Mouse (Mus musculus) T-cell, adult 2 months (primary cell): Measurements from ENCODE around the gene Dop1b.
"Not testable (repeated sequence)": the region's sequence is repeated elsewhere in the genome, so short reads cannot be mapped to it uniquely, and the experiment has no call there.

Source experiments
- DNase-seq: peaks from one replicate; pipeline ENCODE4 v3.0.0; 2022; ENCODE audit warnings: low spot score

Gene Dop1b

GRCm38 (mm10) chr16:93711411-93712188 lies at the start of gene Dop1b:
Gene Dop1b (plus strand): TSS chr16:93711904.
- DNase-seq, result peak; percentile 97

- DNase-seq, result no peak
Observed at GRCm38 (mm10) chr16:93667976-93668375, 43.7 kb upstream of the Dop1b start.

- DNase-seq, result no peak
Observed at GRCm38 (mm10) chr16:93669521-93669920, 42.2 kb upstream of the Dop1b start.

DNA sequence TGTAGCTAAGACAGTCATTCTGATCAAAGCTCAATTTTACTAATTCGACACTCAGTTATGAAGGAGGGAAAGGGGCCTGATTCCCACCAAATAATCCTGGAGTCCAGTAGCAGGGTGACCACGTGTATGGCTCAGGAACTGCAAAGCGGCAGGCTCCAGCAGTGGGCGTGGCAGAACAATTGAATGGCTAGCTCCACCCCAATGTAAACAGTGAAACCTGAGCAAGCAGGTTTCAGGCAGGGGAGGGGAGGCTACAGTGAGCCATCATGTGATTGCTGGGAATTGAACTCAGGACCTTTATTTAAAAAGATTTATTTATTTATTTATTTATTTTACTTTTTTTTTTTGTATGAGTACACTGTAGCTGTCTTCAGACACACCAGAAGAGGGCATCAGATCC lies 41.2 kb upstream of the Dop1b start:
- DNase-seq, result not testable (repeated sequence)

DNA sequence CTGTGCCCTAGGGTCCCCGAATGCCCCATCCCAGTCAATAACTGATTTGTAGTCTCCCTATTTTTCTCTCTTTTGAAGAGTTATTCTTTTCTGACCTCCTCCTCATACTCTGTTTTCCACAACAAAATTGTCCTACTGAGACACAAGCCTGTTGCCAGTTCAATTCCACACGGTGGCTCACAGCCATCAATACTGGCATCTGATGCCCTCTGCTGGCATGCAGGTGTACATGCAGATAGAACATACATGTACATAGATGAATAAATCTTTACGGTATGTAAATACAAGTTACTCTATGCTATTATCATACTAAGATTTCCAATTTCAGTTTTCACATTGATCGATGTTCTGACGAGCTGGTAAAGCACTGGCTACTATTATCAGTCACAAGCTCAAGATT lies 40.6 kb upstream of the Dop1b start:
- no peak for DNase-seq

DNA sequence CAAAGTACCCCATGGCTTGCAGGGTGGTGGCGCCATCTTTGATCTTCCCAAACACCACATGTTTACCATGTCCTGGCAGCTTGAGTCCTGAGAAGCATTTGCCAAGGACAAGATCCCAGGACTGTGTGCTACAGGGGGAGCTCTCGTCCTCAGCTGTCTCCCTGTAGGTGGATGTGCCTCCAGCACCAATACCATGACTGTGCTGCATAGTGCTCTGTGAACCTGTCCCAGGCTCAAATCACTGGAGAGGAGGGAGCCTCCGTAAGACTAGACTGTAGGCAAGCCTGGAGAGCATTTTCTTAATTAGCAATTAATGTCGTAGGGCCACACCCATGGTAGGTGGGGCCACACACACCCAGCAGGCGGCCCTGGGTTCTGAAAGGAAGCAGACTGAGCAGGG lies 35.3 kb upstream of the Dop1b start:
- no peak for DNase-seq

DNA sequence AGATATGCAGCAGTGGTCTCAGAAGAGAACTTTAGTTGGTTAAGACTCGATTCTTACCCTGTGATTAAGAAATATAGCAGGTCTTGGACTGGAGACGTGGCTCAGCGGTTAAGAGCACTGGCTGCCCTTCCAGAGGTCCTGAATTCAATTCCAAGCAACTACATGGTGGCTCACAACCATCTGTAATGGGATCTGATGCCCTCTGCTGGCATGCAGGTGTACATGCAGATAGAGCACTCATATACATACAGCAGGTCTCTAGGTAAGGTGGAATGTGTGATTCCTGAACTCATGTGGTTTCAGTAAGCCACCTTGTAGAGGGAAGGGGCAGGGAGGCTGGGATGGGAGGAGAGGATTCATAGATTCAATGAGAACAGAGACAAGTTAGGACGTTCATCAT lies 33.5 kb upstream of the Dop1b start:
- DNase-seq, result no peak

DNA sequence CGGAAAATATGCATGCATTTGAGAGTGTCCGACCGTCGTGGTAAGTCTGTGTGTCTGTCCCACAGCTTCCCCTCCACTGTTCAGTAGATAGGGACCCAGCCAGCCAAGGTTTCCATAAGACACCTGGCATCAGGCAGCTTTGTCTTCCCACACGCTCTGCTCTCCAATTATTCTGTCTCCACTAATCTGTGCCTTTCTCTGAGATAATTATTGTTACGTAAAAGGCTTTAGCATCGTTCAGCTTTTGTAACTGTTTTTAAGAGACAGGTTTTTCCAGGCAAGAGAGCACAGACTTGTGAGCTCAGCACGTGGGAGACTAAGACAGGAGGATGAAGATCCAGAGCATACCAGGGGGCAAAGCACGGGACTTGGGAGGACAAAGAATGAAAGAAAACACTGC lies 32.5 kb upstream of the Dop1b start:
- no peak for DNase-seq

DNA sequence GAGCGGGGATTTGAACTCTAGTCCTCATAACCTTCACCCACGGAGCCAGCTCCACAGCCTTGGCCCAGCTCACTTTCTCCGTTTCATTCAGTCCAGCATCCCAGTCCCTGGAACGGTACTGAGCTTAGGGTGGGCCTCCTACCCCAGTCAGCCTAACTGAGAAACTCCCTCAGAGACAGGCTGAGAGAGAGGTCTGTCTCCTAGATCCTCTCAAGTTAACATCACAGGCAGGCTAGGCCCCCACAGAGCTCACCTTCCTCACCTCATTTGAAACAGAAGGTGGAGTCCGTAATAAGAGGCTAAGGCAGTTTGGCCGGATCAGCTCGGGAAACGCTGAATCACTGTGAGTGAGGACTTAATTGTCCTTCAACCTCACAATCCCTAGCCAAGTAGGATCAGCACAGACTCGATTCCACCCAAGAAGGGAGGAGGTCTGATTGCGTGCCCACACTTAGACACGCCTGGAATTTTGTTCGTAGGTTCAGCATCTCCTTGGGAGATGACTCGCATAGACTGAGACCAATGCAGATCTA lies 29.5 kb upstream of the Dop1b start:
- no peak for DNase-seq

DNA sequence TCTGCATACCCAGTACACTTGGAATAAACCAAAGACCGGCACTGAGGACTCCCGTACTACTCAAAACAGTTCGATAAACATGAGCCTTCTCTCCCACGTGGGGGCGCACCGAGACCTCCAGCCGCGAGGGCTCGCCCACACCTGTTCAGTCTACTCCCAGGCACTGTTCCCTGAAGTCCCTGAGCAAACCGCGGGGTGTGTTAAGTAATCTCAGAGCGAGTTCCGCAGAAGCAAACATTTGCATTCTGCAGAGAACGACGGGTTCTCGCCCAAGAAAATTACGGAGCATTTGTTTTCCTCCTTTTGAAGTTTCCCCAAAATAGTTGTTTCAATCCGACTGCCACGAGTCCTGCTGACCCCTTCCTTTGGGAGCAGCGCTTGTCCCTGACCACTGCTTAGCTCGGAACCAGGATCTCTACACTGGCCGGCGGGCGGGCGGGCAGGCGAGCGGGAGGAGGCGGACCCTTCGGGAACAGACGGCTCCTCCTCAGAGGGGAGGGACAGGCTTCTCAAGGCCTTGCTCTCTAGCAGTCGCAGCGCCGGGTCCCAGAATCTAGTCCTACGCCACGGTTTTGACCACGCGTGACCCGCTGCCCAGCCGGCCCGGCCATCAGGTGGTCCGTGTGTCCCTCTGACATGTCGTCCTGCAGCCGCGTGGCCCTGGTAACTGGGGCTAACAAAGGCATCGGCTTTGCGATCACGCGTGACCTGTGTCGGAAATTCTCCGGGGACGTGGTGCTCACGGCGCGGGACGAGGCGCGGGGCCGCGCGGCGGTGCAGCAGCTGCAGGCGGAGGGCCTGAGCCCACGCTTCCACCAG lies 28.8 kb upstream of the Dop1b start, which contains the start of gene Cbr3:
TSS of gene Cbr3 (plus strand) at position 527 of the 819 bp plus-strand sequence.
- peak; percentile 72 for DNase-seq

DNA sequence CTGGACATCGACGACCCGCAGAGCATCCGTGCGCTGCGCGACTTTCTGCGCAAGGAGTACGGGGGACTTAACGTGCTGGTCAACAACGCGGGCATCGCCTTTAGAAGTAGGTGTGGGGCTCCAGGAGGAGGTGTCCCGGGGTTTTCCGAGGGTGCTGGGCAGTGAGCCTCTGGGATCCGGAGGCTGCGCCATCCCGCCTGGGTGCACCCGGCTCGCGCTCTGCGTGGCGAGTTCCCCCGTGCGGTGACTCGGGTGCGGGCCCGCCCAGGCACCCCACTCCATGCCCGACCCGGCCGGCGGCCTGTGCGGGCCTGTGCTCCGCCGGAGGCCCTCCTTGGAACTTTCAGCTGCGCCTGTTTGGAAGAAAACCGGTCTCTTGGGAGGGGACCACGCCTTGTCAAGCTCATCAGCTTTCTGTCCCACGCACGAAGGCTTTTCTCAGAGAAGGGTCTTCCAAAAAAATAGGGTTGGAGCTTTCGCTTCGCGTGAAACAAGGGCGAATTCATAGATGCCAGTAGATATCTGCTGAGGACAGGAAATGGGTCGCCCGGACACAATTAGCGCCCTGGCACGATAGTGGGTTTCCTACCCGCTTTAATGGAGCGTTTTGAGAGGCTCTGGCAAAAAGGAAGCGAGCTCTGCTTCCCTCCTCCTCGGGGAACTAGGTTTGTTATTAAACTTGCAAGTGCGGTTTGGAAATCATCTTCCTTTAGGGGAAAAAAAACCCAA lies 28.0 kb upstream of the Dop1b start:
- DNase-seq, result no peak

DNA sequence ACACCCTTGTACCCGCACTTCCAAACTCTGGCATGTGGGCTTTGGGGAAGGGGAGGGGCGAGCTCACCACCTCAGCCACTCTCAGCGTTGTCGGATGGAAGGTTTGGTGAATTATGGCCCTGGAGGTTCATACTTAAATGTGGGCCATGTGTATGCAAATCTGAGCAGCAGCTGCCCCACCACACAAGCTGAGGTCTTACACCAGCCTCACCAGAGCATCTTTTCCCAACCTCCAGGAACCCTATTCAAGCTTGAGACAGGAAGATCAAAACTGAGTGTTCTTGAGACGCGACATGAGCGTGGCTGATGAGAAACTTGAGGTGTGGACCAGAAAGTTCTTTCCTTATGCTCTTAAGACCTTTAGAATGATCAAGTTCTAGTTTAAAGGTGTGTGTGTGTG lies 27.3 kb upstream of the Dop1b start:
- no peak for DNase-seq

- DNase-seq, result not testable (repeated sequence)
Observed at GRCm38 (mm10) chr16:93685783-93686182, 25.9 kb upstream of the Dop1b start.

DNA sequence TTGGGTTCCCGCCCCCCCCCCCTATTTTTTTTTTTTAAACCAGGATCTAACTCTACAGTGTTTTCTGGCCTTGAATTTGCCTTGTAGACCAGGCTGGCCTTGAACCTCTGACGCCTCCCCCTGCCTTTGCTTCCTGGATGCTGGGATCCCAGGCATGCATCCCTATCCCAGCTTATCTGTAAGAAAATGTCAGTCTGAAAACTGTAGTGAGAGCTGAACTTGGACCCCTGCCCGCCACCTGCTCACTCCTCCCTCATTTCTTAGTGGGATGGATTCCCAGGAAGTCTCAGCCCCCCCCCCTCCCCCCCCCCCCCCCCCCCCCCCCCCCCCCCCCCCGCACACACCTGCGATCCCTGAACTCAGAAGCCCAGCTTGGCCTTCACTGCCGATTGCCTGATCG lies 25.3 kb upstream of the Dop1b start:
- no peak for DNase-seq

DNA sequence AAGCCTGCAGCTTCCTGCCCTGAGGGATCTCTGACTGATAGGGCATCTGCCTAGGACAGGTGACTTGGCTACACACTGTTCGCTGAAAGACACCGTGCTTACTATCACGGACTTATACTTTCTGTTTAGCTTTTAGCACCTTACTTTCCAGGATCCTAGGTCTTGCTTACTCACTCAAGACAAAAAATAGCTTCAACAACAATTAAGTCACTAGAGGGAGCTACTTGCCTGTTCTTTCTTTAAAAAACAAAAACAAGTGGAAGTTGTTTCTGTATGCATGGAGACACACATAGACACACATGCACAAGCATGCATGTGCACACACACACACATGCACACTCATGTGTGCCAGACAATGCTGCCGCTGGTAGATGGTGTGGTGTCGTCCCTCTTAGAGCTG lies 24.8 kb upstream of the Dop1b start:
- peak; percentile 8 for DNase-seq

DNA sequence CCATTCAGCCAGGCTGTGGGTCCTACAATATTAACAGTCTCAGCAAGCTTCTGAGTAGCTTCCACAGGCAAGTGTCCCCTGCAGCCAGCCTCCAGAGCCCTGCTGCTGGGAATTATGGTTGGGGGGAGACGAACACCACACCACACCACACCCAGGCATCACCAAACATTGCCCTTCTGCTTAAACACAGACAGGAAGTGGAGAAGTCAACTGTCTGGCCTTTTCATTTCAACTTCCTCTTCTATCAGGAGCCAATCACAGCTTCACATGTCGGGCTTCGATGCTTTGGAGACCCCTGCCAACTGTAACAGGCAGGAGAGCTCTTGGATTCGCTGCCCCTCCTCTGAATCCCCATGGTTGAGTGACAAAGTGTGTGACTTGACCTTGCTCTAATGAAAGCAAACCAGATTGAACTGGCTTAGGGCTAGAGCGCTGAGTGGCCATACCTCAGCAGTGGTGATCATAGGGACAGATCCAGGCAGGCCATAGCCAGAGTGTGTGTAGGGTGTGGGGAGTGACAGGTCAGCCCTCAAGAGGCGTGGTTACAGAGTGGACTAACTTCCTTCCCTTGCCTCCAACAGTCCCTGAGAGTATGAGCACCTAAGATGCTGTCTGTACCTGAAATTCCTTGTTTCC lies 20.4 kb upstream of the Dop1b start:
- DNase-seq, result no peak

GRCm38 (mm10) chr16:93692744-93693143 lies 19.0 kb upstream of the Dop1b start:
- no peak for DNase-seq

- no peak for DNase-seq
Observed at GRCm38 (mm10) chr16:93707116-93707515, 4.6 kb upstream of the Dop1b start.

- DNase-seq, result no peak
Observed at GRCm38 (mm10) chr16:93709217-93709616, 2.5 kb upstream of the Dop1b start.

DNA sequence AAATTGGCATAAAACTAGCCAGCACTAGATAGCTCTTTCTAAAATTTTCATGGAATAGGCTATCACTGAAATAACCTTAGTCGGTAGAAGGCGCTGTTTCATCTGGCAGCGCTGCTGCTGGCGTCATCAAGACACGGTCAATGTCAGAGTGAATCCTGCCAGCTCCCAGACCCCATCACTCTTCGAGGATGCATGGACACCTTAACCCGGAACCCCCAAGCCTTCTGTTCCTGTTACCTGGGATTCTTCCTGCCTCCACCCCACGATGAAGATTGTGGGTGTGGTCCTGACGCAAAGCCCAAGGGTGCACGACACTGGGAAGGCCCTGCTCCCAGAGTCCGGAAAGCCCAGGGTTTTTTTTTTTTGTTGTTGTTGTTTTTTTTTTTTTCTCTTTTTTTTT lies 780 bp upstream of the Dop1b start:
- DNase-seq, result peak; percentile 76

DNA sequence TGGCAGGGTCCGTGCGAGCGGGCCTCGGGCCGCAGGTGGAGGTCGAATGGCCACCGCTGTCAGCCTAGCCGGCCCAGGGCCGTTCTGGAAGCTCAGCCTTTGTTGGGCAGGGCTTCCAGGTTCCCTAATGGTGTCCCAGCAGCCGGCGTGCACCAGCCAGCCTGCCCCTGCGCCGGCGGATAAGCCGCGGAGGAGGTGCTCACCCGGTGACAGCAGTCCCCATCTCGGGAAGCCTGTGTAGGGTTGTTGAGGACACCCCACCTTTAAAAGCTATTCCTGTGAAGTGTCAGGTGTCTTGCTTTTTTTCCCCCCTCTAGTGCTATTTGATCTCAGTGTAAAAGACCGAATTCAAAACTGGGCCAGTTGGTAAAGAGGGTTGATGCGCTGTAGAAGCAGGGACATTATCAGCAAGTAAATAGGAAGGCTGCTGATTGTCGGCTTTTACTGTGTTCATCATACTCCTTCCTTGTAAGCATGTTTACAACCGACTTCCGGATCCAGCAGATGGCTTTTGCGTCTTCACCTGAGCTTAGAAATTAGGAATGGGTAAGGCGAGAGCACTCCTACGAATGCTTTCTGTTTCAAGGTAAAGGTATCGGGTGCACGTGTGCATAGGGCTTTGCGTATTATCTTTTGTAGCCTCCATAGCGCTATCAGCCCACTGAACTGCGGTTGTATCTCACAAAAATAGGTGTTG lies 633 bp downstream of the Dop1b start:
- DNase-seq, result peak; percentile 21
